Mouse (Mus musculus) spleen, adult 2 months (tissue): ENCODE results near the gene Slc25a26.

Experiments used
- CTCF ChIP-seq: fragments of 200-500 bp; IDR thresholded peaks from 2 replicates; pipeline ENCODE4 v1.5.1; 2011; ENCODE audit warnings: mild to moderate bottlenecking, inconsistent platforms; ENCODE audit not compliant: insufficient read depth, insufficient read length, insufficient replicate concordance; ENCODE audit errors: extremely low read depth
- POLR2A ChIP-seq: fragments of 200-500 bp; IDR thresholded peaks from 2 replicates; pipeline ENCODE4 v1.6.1; 2011; ENCODE audit warnings: low read depth, low read length, inconsistent platforms

DNA sequence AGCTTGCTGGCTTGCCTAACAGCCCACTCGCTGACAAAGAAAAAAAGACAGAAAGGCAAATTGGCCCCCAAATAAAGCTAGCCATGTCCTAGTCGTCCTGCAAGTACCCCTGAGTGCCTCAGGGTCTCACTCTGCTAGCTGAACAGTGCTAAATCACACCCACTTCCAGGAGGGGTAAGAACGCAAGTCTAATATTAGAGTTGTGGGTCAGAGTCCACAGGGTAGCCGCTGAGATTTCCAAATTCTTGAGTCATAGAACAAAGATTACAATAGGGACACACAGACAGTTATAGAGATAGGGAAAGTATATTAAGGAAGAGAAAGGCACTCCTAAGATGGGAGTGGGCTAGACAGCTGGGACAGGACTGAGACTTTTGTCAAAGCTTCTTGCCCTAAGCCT lies 148.4 kb downstream of the Slc25a26 start:
- TF ChIP-seq CTCF, result no peak
- TF ChIP-seq POLR2A, result no peak
